Mouse (Mus musculus): ENCODE measurements at regions not wholly inside any gene's neighbourhood (a gene's known extent, or its start where the extent isn't known, plus 50 kb on each side); places are given as distances from the start of the nearest gene placed in this dataset.
"Not testable (repeated sequence)": the region's sequence is repeated elsewhere in the genome, so short reads cannot be mapped to it uniquely, and the experiment has no call there.

- H3K9ac ChIP-seq (replicated peaks; ENCODE audit: low read depth, low read length) = no peak overlapping the region
- H3K27ac ChIP-seq (ENCODE audit: low read length) = no peak overlapping the region
- H3K9me3 ChIP-seq (ENCODE audit: control insufficient read depth, low read length) = no peaks in the 10 kb centered on the region
- no peaks in the 10 kb centered on the region for H3K4me1 ChIP-seq (replicated peaks; ENCODE audit: control insufficient read depth, insufficient read depth, low read length)
- 86% methylated on average over 8 of the region's 8 CpGs for WGBS
- no peak for ATAC-seq
- no peak overlapping the region for H3K4me3 ChIP-seq (replicated peaks; ENCODE audit: low read length)
- H3K27me3 ChIP-seq (replicated peaks; ENCODE audit: control insufficient read depth, insufficient read depth, low read length) = no peaks in the 10 kb centered on the region
- H3K4me2 ChIP-seq (ENCODE audit: low read length) = no peak overlapping the region
- no peaks in the 10 kb centered on the region for H3K36me3 ChIP-seq (ENCODE audit: control insufficient read depth, insufficient read depth)
Observed at GRCm38 (mm10) chr10:119122347-119122746, 117.5 kb downstream of the Cand1 start.

GRCm38 (mm10) chr10:119121575-119121974, 118.3 kb downstream of the Cand1 start:
- H3K9ac ChIP-seq (replicated peaks; ENCODE audit: low read depth, low read length) = no peak overlapping the region
- no peak for ATAC-seq
- H3K27ac ChIP-seq (ENCODE audit: low read length) = no peak overlapping the region
- H3K4me3 ChIP-seq (replicated peaks; ENCODE audit: low read length) = no peak overlapping the region
- H3K27me3 ChIP-seq (replicated peaks; ENCODE audit: control insufficient read depth, insufficient read depth, low read length) = no peaks in the 10 kb centered on the region
- WGBS = 73% methylated on average over 6 of the region's 6 CpGs
- no peaks in the 10 kb centered on the region for H3K36me3 ChIP-seq (ENCODE audit: control insufficient read depth, insufficient read depth)
- H3K4me2 ChIP-seq (ENCODE audit: low read length) = no peak overlapping the region
- H3K9me3 ChIP-seq (ENCODE audit: control insufficient read depth, low read length) = no peaks in the 10 kb centered on the region
- H3K4me1 ChIP-seq (replicated peaks; ENCODE audit: control insufficient read depth, insufficient read depth, low read length) = no peaks in the 10 kb centered on the region

- H3K36me3 ChIP-seq (ENCODE audit: control insufficient read depth, insufficient read depth) = no peaks in the 10 kb centered on the region
- H3K9ac ChIP-seq (replicated peaks; ENCODE audit: low read depth, low read length) = no peak overlapping the region
- H3K4me3 ChIP-seq (replicated peaks; ENCODE audit: low read length) = no peak overlapping the region
- H3K9me3 ChIP-seq (ENCODE audit: control insufficient read depth, low read length) = no peaks in the 10 kb centered on the region; the same call in 1 of the 2 replicates
- H3K4me1 ChIP-seq (replicated peaks; ENCODE audit: control insufficient read depth, insufficient read depth, low read length) = no peaks in the 10 kb centered on the region
- no peak overlapping the region for H3K27ac ChIP-seq (ENCODE audit: low read length)
- H3K4me2 ChIP-seq (ENCODE audit: low read length) = no peak overlapping the region
- H3K27me3 ChIP-seq (replicated peaks; ENCODE audit: control insufficient read depth, insufficient read depth, low read length) = no peaks in the 10 kb centered on the region
- WGBS = 57% methylated on average over 2 of the region's 2 CpGs
- ATAC-seq = no peak
Observed at GRCm38 (mm10) chr10:119116843-119117390, 122.9 kb downstream of the Cand1 start.

- not testable (repeated sequence) for H3K36me3 ChIP-seq (ENCODE audit: control insufficient read depth, insufficient read depth); H3K9ac ChIP-seq (replicated peaks; ENCODE audit: low read depth, low read length); H3K4me3 ChIP-seq (replicated peaks; ENCODE audit: low read length); H3K9me3 ChIP-seq (ENCODE audit: control insufficient read depth, low read length); H3K4me1 ChIP-seq (replicated peaks; ENCODE audit: control insufficient read depth, insufficient read depth, low read length); H3K4me2 ChIP-seq (ENCODE audit: low read length); H3K27me3 ChIP-seq (replicated peaks; ENCODE audit: control insufficient read depth, insufficient read depth, low read length); ATAC-seq; H3K27ac ChIP-seq (ENCODE audit: low read length)
Observed at GRCm38 (mm10) chr10:119115200-119115599, 124.7 kb downstream of the Cand1 start.

- Histone ChIP-seq H3K9me3 (ENCODE audit: control insufficient read depth, low read length) (no peaks in the 10 kb centered on the region; the same call in 1 of the 2 replicates), H3K4me2 (ENCODE audit: low read length) (no peak overlapping the region), H3K27ac (ENCODE audit: low read length) (no peak overlapping the region), H3K4me1 (replicated peaks; ENCODE audit: control insufficient read depth, insufficient read depth, low read length) (no peaks in the 10 kb centered on the region), H3K4me3 (replicated peaks; ENCODE audit: low read length) (no peak overlapping the region), H3K9ac (replicated peaks; ENCODE audit: low read depth, low read length) (no peak overlapping the region), H3K36me3 (ENCODE audit: control insufficient read depth, insufficient read depth) (no peaks in the 10 kb centered on the region), H3K27me3 (replicated peaks; ENCODE audit: control insufficient read depth, insufficient read depth, low read length) (no peaks in the 10 kb centered on the region)
- WGBS = 63% methylated on average over 10 of the region's 10 CpGs
- ATAC-seq = no peak
Observed at GRCm38 (mm10) chr10:119114653-119115052, 125.2 kb downstream of the Cand1 start.

GRCm38 (mm10) chr10:119111886-119112285, 128.0 kb downstream of the Cand1 start:
- WGBS = 83% methylated on average over 2 of the region's 2 CpGs
- Histone ChIP-seq H3K4me3 (replicated peaks; ENCODE audit: low read length) (no peak overlapping the region), H3K27me3 (replicated peaks; ENCODE audit: control insufficient read depth, insufficient read depth, low read length) (no peaks in the 10 kb centered on the region), H3K36me3 (ENCODE audit: control insufficient read depth, insufficient read depth) (no peaks in the 10 kb centered on the region), H3K4me2 (ENCODE audit: low read length) (no peak overlapping the region), H3K9me3 (ENCODE audit: control insufficient read depth, low read length) (no peaks in the 10 kb centered on the region; the same call in 1 of the 2 replicates), H3K4me1 (replicated peaks; ENCODE audit: control insufficient read depth, insufficient read depth, low read length) (no peaks in the 10 kb centered on the region), H3K27ac (ENCODE audit: low read length) (no peak overlapping the region), H3K9ac (replicated peaks; ENCODE audit: low read depth, low read length) (no peak overlapping the region)
- no peak for ATAC-seq

GRCm38 (mm10) chr10:119111409-119111808, 128.4 kb downstream of the Cand1 start:
- no peak for ATAC-seq
- Histone ChIP-seq H3K27me3 (replicated peaks; ENCODE audit: control insufficient read depth, insufficient read depth, low read length) (no peaks in the 10 kb centered on the region), H3K9me3 (ENCODE audit: control insufficient read depth, low read length) (no peaks in the 10 kb centered on the region; the same call in 1 of the 2 replicates), H3K9ac (replicated peaks; ENCODE audit: low read depth, low read length) (no peak overlapping the region), H3K27ac (ENCODE audit: low read length) (no peak overlapping the region), H3K4me2 (ENCODE audit: low read length) (no peak overlapping the region), H3K4me3 (replicated peaks; ENCODE audit: low read length) (no peak overlapping the region), H3K4me1 (replicated peaks; ENCODE audit: control insufficient read depth, insufficient read depth, low read length) (no peaks in the 10 kb centered on the region), H3K36me3 (ENCODE audit: control insufficient read depth, insufficient read depth) (no peaks in the 10 kb centered on the region)
- WGBS = 74% methylated on average over 3 of the region's 3 CpGs

GRCm38 (mm10) chr10:119110614-119111013, 129.2 kb downstream of the Cand1 start:
- no peaks in the 10 kb centered on the region; the same call in 1 of the 2 replicates for H3K9me3 ChIP-seq (ENCODE audit: control insufficient read depth, low read length)
- no peak overlapping the region for H3K4me3 ChIP-seq (replicated peaks; ENCODE audit: low read length)
- no peak overlapping the region for H3K9ac ChIP-seq (replicated peaks; ENCODE audit: low read depth, low read length)
- no peaks in the 10 kb centered on the region for H3K36me3 ChIP-seq (ENCODE audit: control insufficient read depth, insufficient read depth)
- H3K27me3 ChIP-seq (replicated peaks; ENCODE audit: control insufficient read depth, insufficient read depth, low read length) = no peaks in the 10 kb centered on the region
- H3K4me2 ChIP-seq (ENCODE audit: low read length) = no peak overlapping the region
- no peaks in the 10 kb centered on the region for H3K4me1 ChIP-seq (replicated peaks; ENCODE audit: control insufficient read depth, insufficient read depth, low read length)
- no peak for ATAC-seq
- H3K27ac ChIP-seq (ENCODE audit: low read length) = no peak overlapping the region
- WGBS = 15% methylated on average over 5 of the region's 5 CpGs

GRCm38 (mm10) chr10:119109207-119109606, 130.6 kb downstream of the Cand1 start:
- WGBS = 79% methylated on average over 4 of the region's 4 CpGs
- H3K4me2 ChIP-seq (ENCODE audit: low read length) = no peak overlapping the region
- no peak for ATAC-seq
- H3K27ac ChIP-seq (ENCODE audit: low read length) = no peak overlapping the region
- H3K36me3 ChIP-seq (ENCODE audit: control insufficient read depth, insufficient read depth) = no peaks in the 10 kb centered on the region
- H3K9ac ChIP-seq (replicated peaks; ENCODE audit: low read depth, low read length) = no peak overlapping the region
- no peaks in the 10 kb centered on the region for H3K4me1 ChIP-seq (replicated peaks; ENCODE audit: control insufficient read depth, insufficient read depth, low read length)
- no peak overlapping the region for H3K4me3 ChIP-seq (replicated peaks; ENCODE audit: low read length)
- H3K9me3 ChIP-seq (ENCODE audit: control insufficient read depth, low read length) = peaks cover 2% of the 10 kb centered on the region; the same call in 1 of the 2 replicates
- no peaks in the 10 kb centered on the region for H3K27me3 ChIP-seq (replicated peaks; ENCODE audit: control insufficient read depth, insufficient read depth, low read length)

- Histone ChIP-seq H3K27me3 (replicated peaks; ENCODE audit: control insufficient read depth, insufficient read depth, low read length) (no peaks in the 10 kb centered on the region), H3K27ac (ENCODE audit: low read length) (no peak overlapping the region), H3K36me3 (ENCODE audit: control insufficient read depth, insufficient read depth) (no peaks in the 10 kb centered on the region), H3K9me3 (ENCODE audit: control insufficient read depth, low read length) (peaks cover 2% of the 10 kb centered on the region; the same call in 1 of the 2 replicates), H3K4me1 (replicated peaks; ENCODE audit: control insufficient read depth, insufficient read depth, low read length) (no peaks in the 10 kb centered on the region), H3K9ac (replicated peaks; ENCODE audit: low read depth, low read length) (no peak overlapping the region), H3K4me2 (ENCODE audit: low read length) (no peak overlapping the region), H3K4me3 (replicated peaks; ENCODE audit: low read length) (no peak overlapping the region)
- ATAC-seq = no peak
- 62% methylated on average over 6 of the region's 6 CpGs for WGBS
Observed at GRCm38 (mm10) chr10:119107728-119108127, 132.1 kb downstream of the Cand1 start.
